ENCODE assay signal across 23 mouse cellular contexts in the genomic region with DNA sequence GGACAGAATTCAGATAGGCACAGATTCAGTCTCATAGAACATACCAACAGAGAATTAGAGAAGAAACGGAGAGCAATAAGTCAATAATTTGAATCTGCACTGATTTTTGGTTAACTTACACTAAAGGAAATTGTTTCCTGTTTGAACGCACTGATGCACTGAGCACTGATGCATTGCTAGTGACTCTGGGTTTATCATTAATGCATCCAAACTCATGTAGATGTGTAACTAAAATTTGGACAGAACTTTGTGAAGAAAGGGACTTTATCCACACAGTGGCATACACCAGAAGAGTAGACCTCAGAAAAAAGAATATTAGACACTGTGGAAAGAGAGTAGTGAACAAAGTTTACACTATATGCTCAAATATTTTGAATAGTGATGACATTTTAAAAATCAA.
"Had no signal": no experiment of that assay in that cellular context is flagged by ENCODE, and none has a peak within 500 bp of the region (broad histone marks: within the 10 kb centered on the region; RNA-seq: fewer than 3 reads in every experiment).

No protein-coding gene starts in this region.

- ATAC-seq: hindbrain, embryonic 16.5 days; inflammation-experienced regulatory T-cells, adult 6 months; intestine, embryonic 15.5 days; intestine, postnatal 0 days had no signal

- H3K4me2 ChIP-seq: heart, embryonic 12.5 days; hindbrain, embryonic 12.5 days; hindbrain, embryonic 14.5 days; intestine, embryonic 15.5 days; limb, embryonic 12.5 days; liver, embryonic 11.5 days; liver, embryonic 13.5 days; liver, embryonic 15.5 days had no signal

- H3K9me3 ChIP-seq: heart, embryonic 10.5 days; heart, embryonic 12.5 days; hindbrain, embryonic 10.5 days; hindbrain, embryonic 12.5 days; intestine, embryonic 15.5 days; limb, embryonic 10.5 days; limb, embryonic 12.5 days; liver, embryonic 13.5 days; liver, embryonic 15.5 days had no signal

- H3K4me1 ChIP-seq: heart, embryonic 10.5 days; heart, embryonic 12.5 days; hindbrain, embryonic 12.5 days; intestine, embryonic 15.5 days; limb, embryonic 10.5 days; limb, embryonic 12.5 days; liver, embryonic 13.5 days; liver, embryonic 15.5 days had no signal

- H3K27me3 ChIP-seq: heart, embryonic 12.5 days; hindbrain, embryonic 12.5 days; intestine, embryonic 15.5 days; limb, embryonic 12.5 days; liver, embryonic 13.5 days; liver, embryonic 15.5 days had no signal

- DNase-seq: gastrocnemius, adult 2 months; gastrocnemius, postnatal 10 days; gastrocnemius, postnatal 25 days; heart, adult 18-20 months; heart, postnatal 10 days; heart, postnatal 4 days; liver; liver, embryonic 13.5 days had no signal

- H3K9ac ChIP-seq: heart, embryonic 12.5 days; hindbrain, embryonic 12.5 days; hindbrain, embryonic 14.5 days; intestine, embryonic 15.5 days; limb, embryonic 12.5 days; liver, embryonic 13.5 days; liver, embryonic 15.5 days had no signal

- H3K36me3 ChIP-seq: heart, embryonic 10.5 days; heart, embryonic 12.5 days; hindbrain, embryonic 10.5 days; hindbrain, embryonic 12.5 days; intestine, embryonic 15.5 days; limb, embryonic 10.5 days; limb, embryonic 12.5 days; liver, embryonic 13.5 days; liver, embryonic 15.5 days had no signal

- H3K4me3 ChIP-seq: gastrocnemius, adult 2 months; heart, embryonic 10.5 days; heart, embryonic 12.5 days; hindbrain, embryonic 10.5 days; hindbrain, embryonic 12.5 days; intestine, embryonic 15.5 days; layer of hippocampus, adult 2 months; left cerebral cortex, adult 2 months; limb, embryonic 10.5 days; limb, embryonic 12.5 days; liver, embryonic 13.5 days; liver, embryonic 15.5 days had no signal

- H3K27ac ChIP-seq: gastrocnemius, adult 2 months; heart, embryonic 10.5 days; hindbrain, embryonic 10.5 days; hindbrain, embryonic 12.5 days; hindbrain, embryonic 14.5 days; intestine, embryonic 15.5 days; layer of hippocampus, adult 2 months; left cerebral cortex, adult 2 months; limb, embryonic 10.5 days; limb, embryonic 12.5 days; liver, embryonic 13.5 days; liver, embryonic 15.5 days had no signal
